Mouse (Mus musculus) liver, embryonic 12.5 days (tissue): Measurements from ENCODE around the gene Uhrf2. TPM values are rescaled to one million over a fixed set of nuclear protein-coding genes. Genes with fewer than 3 reads are reported as not detected.

Experiments
- ATAC-seq: fragments of 200-750 bp; cut with Nextera tagmentation; 2 replicates; pipeline ENCODE4 v1.8.0; 2017; ENCODE audit warnings: moderate number of reproducible peaks, mild to moderate bottlenecking, moderate library complexity
- H3K27ac ChIP-seq: fragments of 300-500 bp; sonication (generic); 2 replicates; pipeline ENCODE4 v1.5.1; 2016; ENCODE audit warnings: mild to moderate bottlenecking
- H3K27me3 ChIP-seq: fragments of 300-500 bp; sonication (generic); replicated peaks from 2 replicates; pipeline ENCODE4 v1.6.1; 2016; ENCODE audit warnings: mild to moderate bottlenecking, moderate library complexity
- H3K36me3 ChIP-seq: fragments of 300-500 bp; sonication (generic); 2 replicates; pipeline ENCODE4 v1.6.1; 2016; ENCODE audit warnings: mild to moderate bottlenecking, moderate library complexity
- H3K4me1 ChIP-seq: fragments of 300-500 bp; sonication (generic); 2 replicates; pipeline ENCODE4 v1.6.1; 2016
- H3K4me2 ChIP-seq: fragments of 300-500 bp; sonication (generic); 2 replicates; pipeline ENCODE4 v1.6.1; 2016; ENCODE audit warnings: mild to moderate bottlenecking, moderate library complexity
- H3K4me3 ChIP-seq: fragments of 300-500 bp; sonication (generic); 2 replicates; pipeline ENCODE4 v1.5.1; 2016; ENCODE audit warnings: mild to moderate bottlenecking, moderate library complexity
- H3K9ac ChIP-seq: fragments of 300-500 bp; sonication (generic); 2 replicates; pipeline ENCODE4 v1.6.1; 2016; ENCODE audit warnings: mild to moderate bottlenecking, moderate library complexity
- H3K9me3 ChIP-seq: fragments of 300-500 bp; sonication (generic); replicated peaks from 2 replicates; pipeline ENCODE4 v1.6.1; 2016; ENCODE audit warnings: mild to moderate bottlenecking, moderate library complexity
- WGBS: fragments of 180-500 bp; shearing (Covaris S2); methylation state at CpG from one replicate; pipeline ENCODE4 v1.1.7; 2016; ENCODE audit not compliant: insufficient replicate concordance; 5-methylcytosine and 5-hydroxymethylcytosine counted together
- polyA plus RNA-seq: library from polyadenylated mRNA; unstranded; fragments of >200 nt; fragmentation: Nextera tagmentation; extraction: Ambion mirVana; gene quantifications from 2 replicates; pipeline ENCODE4 v1.2.1, GENCODE M21; 2016

The Uhrf2 gene
- 49.1 and 53.1 TPM in 2 replicates for polyA plus RNA-seq

GRCm38 (mm10) chr19:30029894-30030635 lies at the start of gene Uhrf2:
Gene Uhrf2 (plus strand): TSS chr19:30030513.
- Histone ChIP-seq H3K27me3 (0 out of 2 replicates have a peak, but pooled peaks cover 5% of the 10 kb centered on the region), H3K9ac (peak within 1 kb of the TSS; percentile 99), H3K4me1 (peaks cover 39% of the 10 kb centered on the region), H3K36me3 (peaks cover 4% of the 10 kb centered on the region; the same call in 1 of the 2 replicates), H3K4me3 (peak within 1 kb of the TSS; percentile 98), H3K27ac (peak within 1 kb of the TSS; percentile 94), H3K4me2 (peak within 1 kb of the TSS; percentile 89), H3K9me3 (no peaks in the 10 kb centered on the region)
- WGBS = 4% methylated on average over 74 of the region's 74 CpGs
- ATAC-seq = peak; percentile 94

GRCm38 (mm10) chr19:29984208-29985005 lies 45.9 kb upstream of the Uhrf2 start:
- 65% methylated on average over 16 of the region's 16 CpGs for WGBS
- no peak overlapping the region for H3K4me2 ChIP-seq

GRCm38 (mm10) chr19:29986464-29987091 lies 43.7 kb upstream of the Uhrf2 start:
- no peak overlapping the region for H3K4me2 ChIP-seq
- no peak for ATAC-seq
- no peak overlapping the region for H3K27ac ChIP-seq
- H3K36me3 ChIP-seq = no peaks in the 10 kb centered on the region
- H3K9ac ChIP-seq = no peak overlapping the region
- H3K4me3 ChIP-seq = no peak overlapping the region
- no peaks in the 10 kb centered on the region for H3K9me3 ChIP-seq
- H3K4me1 ChIP-seq = no peaks in the 10 kb centered on the region
- H3K27me3 ChIP-seq = no peaks in the 10 kb centered on the region
- WGBS = 74% methylated on average over 12 of the region's 12 CpGs

More at GRCm38 (mm10) chr19:29984208-29985005, 45.9 kb upstream of the Uhrf2 start:
- no peak for ATAC-seq
- no peaks in the 10 kb centered on the region for H3K9me3 ChIP-seq
- H3K4me3 ChIP-seq = no peak overlapping the region
- no peaks in the 10 kb centered on the region for H3K4me1 ChIP-seq
- no peak overlapping the region for H3K27ac ChIP-seq
- no peak overlapping the region for H3K9ac ChIP-seq
- no peaks in the 10 kb centered on the region for H3K36me3 ChIP-seq
- H3K27me3 ChIP-seq = no peaks in the 10 kb centered on the region

GRCm38 (mm10) chr19:30000406-30001365 lies 29.6 kb upstream of the Uhrf2 start:
- ATAC-seq = no peak
- WGBS = 52% methylated on average over 12 of the region's 12 CpGs

GRCm38 (mm10) chr19:30001550-30001949 lies 28.8 kb upstream of the Uhrf2 start:
- H3K9me3 ChIP-seq = no peaks in the 10 kb centered on the region
- no peak for ATAC-seq
- H3K27ac ChIP-seq = no peak overlapping the region
- H3K4me1 ChIP-seq = no peaks in the 10 kb centered on the region
- WGBS = 54% methylated on average over 6 of the region's 6 CpGs
- H3K9ac ChIP-seq = no peak overlapping the region
- H3K27me3 ChIP-seq = no peaks in the 10 kb centered on the region
- no peak overlapping the region for H3K4me2 ChIP-seq
- H3K4me3 ChIP-seq = no peak overlapping the region
- no peaks in the 10 kb centered on the region for H3K36me3 ChIP-seq

More at GRCm38 (mm10) chr19:30000406-30001365, 29.6 kb upstream of the Uhrf2 start:
- Histone ChIP-seq H3K9ac (no peak overlapping the region), H3K4me1 (no peaks in the 10 kb centered on the region), H3K36me3 (no peaks in the 10 kb centered on the region), H3K9me3 (no peaks in the 10 kb centered on the region), H3K27me3 (no peaks in the 10 kb centered on the region), H3K27ac (no peak overlapping the region), H3K4me2 (no peak overlapping the region), H3K4me3 (no peak overlapping the region)

- Histone ChIP-seq H3K4me2 (no peak within 1 kb of the TSS), H3K4me1 (no peaks in the 10 kb centered on the region), H3K4me3 (no peak within 1 kb of the TSS), H3K27ac (no peak within 1 kb of the TSS), H3K9me3 (no peaks in the 10 kb centered on the region), H3K36me3 (no peaks in the 10 kb centered on the region), H3K27me3 (no peaks in the 10 kb centered on the region), H3K9ac (no peak within 1 kb of the TSS)
- WGBS = 65% methylated on average over 9 of the region's 9 CpGs
- no peak for ATAC-seq
Measured at GRCm38 (mm10) chr19:30003621-30004020, 26.7 kb upstream of the Uhrf2 start, which contains the start of gene Trpd52l3. Gene Trpd52l3 (plus strand): TSS chr19:30003790.

- Histone ChIP-seq H3K36me3 (no peaks in the 10 kb centered on the region), H3K9me3 (no peaks in the 10 kb centered on the region), H3K9ac (no peak overlapping the region), H3K27me3 (peaks cover 7% of the 10 kb centered on the region; the same call in 1 of the 2 replicates), H3K27ac (no peak overlapping the region), H3K4me2 (no peak overlapping the region), H3K4me3 (no peak overlapping the region), H3K4me1 (no peaks in the 10 kb centered on the region)
- no peak for ATAC-seq
- WGBS = 68% methylated on average over 3 of the region's 3 CpGs
Measured at GRCm38 (mm10) chr19:30006371-30006770, 23.9 kb upstream of the Uhrf2 start.

- no peak for ATAC-seq
- Histone ChIP-seq H3K36me3 (no peaks in the 10 kb centered on the region), H3K4me3 (no peak overlapping the region), H3K4me1 (peaks cover 5% of the 10 kb centered on the region; the same call in 1 of the 2 replicates), H3K9me3 (no peaks in the 10 kb centered on the region), H3K4me2 (no peak overlapping the region), H3K27ac (no peak overlapping the region), H3K27me3 (peaks cover 20% of the 10 kb centered on the region; the same call in 1 of the 2 replicates), H3K9ac (no peak overlapping the region)
- 49% methylated on average over 13 of the region's 13 CpGs for WGBS
Measured at GRCm38 (mm10) chr19:30010520-30011296, 19.6 kb upstream of the Uhrf2 start.

- Histone ChIP-seq H3K27me3 (peaks cover 20% of the 10 kb centered on the region; the same call in 1 of the 2 replicates), H3K4me2 (no peak overlapping the region), H3K4me3 (no peak overlapping the region), H3K36me3 (no peaks in the 10 kb centered on the region), H3K9me3 (no peaks in the 10 kb centered on the region), H3K27ac (no peak overlapping the region), H3K4me1 (peaks cover 5% of the 10 kb centered on the region; the same call in 1 of the 2 replicates), H3K9ac (no peak overlapping the region)
- peak; percentile 62; the same call in 1 of the 2 replicates for ATAC-seq
- 22% methylated on average over 3 of the region's 3 CpGs for WGBS
Measured at GRCm38 (mm10) chr19:30014331-30014730, 16.0 kb upstream of the Uhrf2 start.

GRCm38 (mm10) chr19:30016156-30016555 lies 14.2 kb upstream of the Uhrf2 start:
- Histone ChIP-seq H3K4me3 (no peak overlapping the region), H3K4me1 (peaks cover 5% of the 10 kb centered on the region; the same call in 1 of the 2 replicates), H3K9me3 (no peaks in the 10 kb centered on the region), H3K27me3 (peaks cover 13% of the 10 kb centered on the region; the same call in 1 of the 2 replicates), H3K36me3 (no peaks in the 10 kb centered on the region), H3K9ac (no peak overlapping the region), H3K4me2 (no peak overlapping the region), H3K27ac (no peak overlapping the region)
- no peak for ATAC-seq
- WGBS = 61% methylated on average over 6 of the region's 6 CpGs
